Mouse (Mus musculus): ENCODE measurements around the gene Slc5a5. TPM values are rescaled to one million over a fixed set of nuclear protein-coding genes. Genes with fewer than 3 reads are reported as not detected.

Slc5a5 gene
- total and polyA plus RNA-seq, 3 experiments: 0.04 to 0.26 (median 0.16) TPM

DNA sequence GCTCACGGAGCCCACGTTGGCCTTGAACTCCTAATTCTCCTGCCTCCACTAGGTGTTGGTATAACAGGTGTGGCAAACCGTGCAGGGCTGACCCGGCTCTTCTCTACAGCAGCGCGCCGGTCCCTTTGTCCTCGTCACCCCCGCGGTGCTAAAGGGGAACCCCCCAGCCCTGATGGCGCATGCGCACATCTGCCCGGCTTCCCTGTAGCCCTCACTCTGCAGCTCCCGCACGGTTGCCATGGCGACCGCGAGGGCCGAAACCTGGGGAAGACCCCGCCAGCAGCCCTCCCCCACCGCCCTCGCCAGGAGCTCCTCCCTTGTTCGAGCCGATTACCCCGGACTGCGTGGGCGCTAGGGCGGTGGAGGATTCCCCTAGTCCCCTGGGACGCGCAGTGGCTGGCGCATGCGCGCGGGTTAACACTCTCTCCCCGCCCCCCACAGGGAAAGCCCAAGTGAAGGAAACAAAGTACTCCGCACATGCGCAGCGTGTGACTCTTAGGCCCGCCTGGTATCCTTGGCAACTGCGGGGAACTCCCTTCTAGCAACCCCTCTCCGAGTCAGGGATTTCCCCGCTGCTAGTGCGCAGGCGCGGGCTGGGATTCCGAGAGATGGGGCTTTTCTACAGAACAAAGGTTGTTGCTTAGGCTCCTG is 27.1 kb downstream of the Slc5a5 start:
- Histone ChIP-seq H3K27me3 (replicated peaks) (peaks cover 42% of the 10 kb centered on the region), H3K4me3 (replicated peaks in 1 of 3; ENCODE audit: low read depth in 2 of 3, low read length in 2 of 3, poor library complexity in 1 of 3) (peak overlapping the region in 1 of 3 experiments; percentile 16), H3K36me3 (replicated peaks in 1 of 2; ENCODE audit: control insufficient read depth in 1 of 2, insufficient read depth in 1 of 2, low read length in 1 of 2) (peaks cover 14 to 31% of the 10 kb centered on the region in 2 experiments), H3K79me2 (replicated peaks; ENCODE audit: control insufficient read depth, extremely low read depth, insufficient read depth, poor library complexity, severe bottlenecking) (no peaks in the 10 kb centered on the region), H3K9ac (ENCODE audit: insufficient read depth, low read depth) (no peak overlapping the region), H3K9me3 (replicated peaks; ENCODE audit: low read length) (no peaks in the 10 kb centered on the region), H3K27ac (ENCODE audit: insufficient read depth, low read depth) (no peak overlapping the region), H3K4me2 (ENCODE audit: insufficient read depth, low read depth, poor library complexity, severe bottlenecking) (peak overlapping the region; percentile 86), H3K4me1 (ENCODE audit: control insufficient read depth in 1 of 2, insufficient read depth in 2 of 2) (peaks cover 12 to 53% of the 10 kb centered on the region in 2 experiments)
- dilution Hi-C loops (cut with MboI; ENCODE audit: extremely low pct_ligation_motif_present, extremely low pct_unique_long_range_greater_than_20kb, low sequenced_read_pairs): no loop called here
- in situ Hi-C loops (cut with MboI; ENCODE audit: low pct_ligation_motif_present, low pct_unique_long_range_greater_than_20kb, low sequenced_read_pairs): no loop called here
- TF ChIP-seq PAX5 (IDR thresholded peaks at IDR 0.05; ENCODE audit: low read length) (no peak), TCF12 (IDR thresholded peaks at IDR 0.05; ENCODE audit: low read depth, low read length) (peak; percentile 81), SMC3 (IDR thresholded peaks at IDR 0.05; ENCODE audit: low read depth, low read length) (no peak), RAD21 (IDR thresholded peaks at IDR 0.05; ENCODE audit: low read depth, low read length) (no peak), ZMIZ1 (IDR thresholded peaks at IDR 0.05; ENCODE audit: low read depth, low read length) (no peak), ZNF384 (IDR thresholded peaks at IDR 0.05; ENCODE audit: low read depth, low read length) (no peak), RCOR1 (conservative IDR thresholded peaks at IDR 0.05; ENCODE audit: low read depth, low read length) (no peak), IRF4 (IDR thresholded peaks at IDR 0.05; ENCODE audit: low read depth, low read length) (peak; percentile 92), BHLHE40 (IDR thresholded peaks at IDR 0.05; ENCODE audit: low read depth, low read length) (peak; percentile 90), SIN3A (IDR thresholded peaks at IDR 0.05; ENCODE audit: low read length) (peak; percentile 88; the same call in 1 of the 2 replicates), MYC (IDR thresholded peaks at IDR 0.05; ENCODE audit: low read depth, low read length) (no peak), JUN (IDR thresholded peaks at IDR 0.05; ENCODE audit: insufficient read depth, low read depth, low read length) (no peak), ZKSCAN1 (IDR thresholded peaks at IDR 0.05; ENCODE audit: borderline replicate concordance, low read depth, low read length) (no peak), MAZ (IDR thresholded peaks at IDR 0.05; ENCODE audit: low read depth, low read length) (peak; percentile 95), TBP (conservative IDR thresholded peaks at IDR 0.05; ENCODE audit: low read depth, low read length) (0 out of 2 replicates have a peak, but pooled peaks have one; percentile 26), CTCF (conservative IDR thresholded peaks at IDR 0.05 in 1 of 2, IDR thresholded peaks at IDR 0.05 in 1 of 2; ENCODE audit: low read depth in 2 of 2, low read length in 2 of 2) (no peak), USF2 (conservative IDR thresholded peaks at IDR 0.05; ENCODE audit: low read depth, low read length) (no peak), ETS1 (conservative IDR thresholded peaks at IDR 0.05; ENCODE audit: low read depth, low read length) (peak; percentile 100), POLR2A (IDR thresholded peaks at IDR 0.05; ENCODE audit: low read depth, low read length) (no peak), ELF1 (IDR thresholded peaks at IDR 0.05; ENCODE audit: low read depth, low read length) (peak; percentile 74), E2F4 (IDR thresholded peaks at IDR 0.05; ENCODE audit: insufficient replicate concordance, low read depth, low read length) (no peak), NRF1 (IDR thresholded peaks at IDR 0.05; ENCODE audit: low read depth, low read length) (peak; percentile 93), MAX (IDR thresholded peaks at IDR 0.05; ENCODE audit: low read length) (peak; percentile 14; the same call in 1 of the 2 replicates), POLR2AphosphoS2 (IDR thresholded peaks at IDR 0.05; ENCODE audit: low read depth, low read length) (no peak), USF1 (IDR thresholded peaks at IDR 0.05; ENCODE audit: low read depth, low read length) (no peak), ZC3H11A (IDR thresholded peaks at IDR 0.05; ENCODE audit: low read depth, low read length) (no peak), JUND (conservative IDR thresholded peaks at IDR 0.05; ENCODE audit: low read depth, low read length) (no peak), MAFK (IDR thresholded peaks at IDR 0.05; ENCODE audit: insufficient replicate concordance, low read length) (no peak), UBTF (IDR thresholded peaks at IDR 0.05; ENCODE audit: low read depth, low read length) (no peak), CHD2 (IDR thresholded peaks at IDR 0.05; ENCODE audit: low read length) (peak; percentile 96), HCFC1 (IDR thresholded peaks at IDR 0.05; ENCODE audit: low read depth, low read length) (peak; percentile 68), CHD1 (IDR thresholded peaks at IDR 0.05; ENCODE audit: low read depth, low read length) (no peak), NELFE (IDR thresholded peaks at IDR 0.05; ENCODE audit: low read depth, low read length) (peak; percentile 67), GABPA (IDR thresholded peaks at IDR 0.05; ENCODE audit: insufficient replicate concordance, low read depth, low read length) (no peak), MXI1 (IDR thresholded peaks at IDR 0.05; ENCODE audit: low read depth, low read length) (peak; percentile 96), MEF2A (IDR thresholded peaks at IDR 0.05; ENCODE audit: borderline replicate concordance, low read depth, low read length) (peak; percentile 93), EP300 (IDR thresholded peaks at IDR 0.05; ENCODE audit: low read length) (peak; percentile 37; the same call in 1 of the 2 replicates), KAT2A (IDR thresholded peaks at IDR 0.05; ENCODE audit: insufficient replicate concordance, low read length) (peak; percentile 71; the same call in 1 of the 2 replicates)
- peak; percentile 100 for DNase-seq (ENCODE audit: extremely low read depth)
